Mouse (Mus musculus) ES-E14 (cell line): Measurements from ENCODE around the gene Dohh. TPM values are rescaled to one million over a fixed set of nuclear protein-coding genes. Genes with fewer than 3 reads are reported as not detected.

Experiments
- DNase-seq: peaks from one replicate; pipeline ENCODE4 v3.0.0-alpha.2; 2013; ENCODE audit warnings: low read depth, low spot score
- H3K27ac ChIP-seq: 2 replicates; pipeline ENCODE4 v1.5.1; 2012; ENCODE audit warnings: low read depth, mild to moderate bottlenecking, low read length, moderate library complexity, mixed read lengths; ENCODE audit not compliant: poor library complexity, insufficient read depth, severe bottlenecking
- H3K36me3 ChIP-seq: 2 replicates; pipeline ENCODE4 v1.6.1; 2012; ENCODE audit warnings: mild to moderate bottlenecking, low read length, moderate library complexity, mixed read lengths; ENCODE audit not compliant: control insufficient read depth, poor library complexity, insufficient read depth, severe bottlenecking
- H3K4me1 ChIP-seq, 2 experiments: fragments of 150-350 bp in 1 of 2; sonication (generic) in 1 of 2; 2 replicates each; pipeline ENCODE4 v1.6.1; 2012; ENCODE audit warnings: low read length in 2 of 2, mild to moderate bottlenecking in 1 of 2, mixed read lengths in 1 of 2; ENCODE audit not compliant: control insufficient read depth in 2 of 2, insufficient read depth in 2 of 2, poor library complexity in 1 of 2
- H3K4me3 ChIP-seq, 2 experiments: fragments of 150-350 bp in 1 of 2; sonication (generic) in 1 of 2; 2 replicates each; pipeline ENCODE4 v1.5.1; 2012; ENCODE audit warnings: low read length in 2 of 2, low read depth in 1 of 2, mild to moderate bottlenecking in 1 of 2, mixed read lengths in 1 of 2; ENCODE audit not compliant: insufficient read depth in 1 of 2, poor library complexity in 1 of 2, severe bottlenecking in 1 of 2
- H3K9ac ChIP-seq: 2 replicates; pipeline ENCODE4 v1.6.1; 2012; ENCODE audit warnings: low read depth, mild to moderate bottlenecking, low read length, mixed read lengths; ENCODE audit not compliant: poor library complexity, insufficient read depth, severe bottlenecking
- H3K9me3 ChIP-seq: fragments of 150-350 bp; sonication (generic); 2 replicates; pipeline ENCODE4 v1.6.1; 2012; ENCODE audit warnings: low read depth, mild to moderate bottlenecking, low read length; ENCODE audit not compliant: control insufficient read depth, insufficient read depth
- CHD2 ChIP-seq: IDR thresholded peaks from 2 replicates; pipeline ENCODE4 v1.6.1; 2014; ENCODE audit warnings: mild to moderate bottlenecking, low read depth, low read length, inconsistent platforms
- HCFC1 ChIP-seq: IDR thresholded peaks from 2 replicates; pipeline ENCODE4 v1.6.1; 2012; ENCODE audit warnings: low read length, inconsistent platforms, borderline replicate concordance; ENCODE audit not compliant: insufficient read depth
- MAFK ChIP-seq: IDR thresholded peaks from 2 replicates; pipeline ENCODE4 v1.6.1; 2014; ENCODE audit warnings: mild to moderate bottlenecking, low read depth, low read length, inconsistent platforms; ENCODE audit not compliant: insufficient read depth
- ZC3H11A ChIP-seq: IDR thresholded peaks from 2 replicates; pipeline ENCODE4 v1.6.1; 2012; ENCODE audit warnings: low read depth, mild to moderate bottlenecking, inconsistent platforms, low read length, borderline replicate concordance
- ZNF384 ChIP-seq: IDR thresholded peaks from 2 replicates; pipeline ENCODE4 v1.6.1; 2012; ENCODE audit warnings: low read depth, low read length, inconsistent platforms
- in situ Hi-C, 2 experiments: fragments of 600-800 bp; cut with MboI; formaldehyde crosslinking; loops; one replicate each; pipeline ENCODE4 v1.15.1; 2025; ENCODE audit warnings: low sequenced_read_pairs in 2 of 2, inconsistent platforms in 1 of 2; ENCODE audit not compliant: unreplicated experiment in 2 of 2
- total RNA-seq: library from RNA; depleted of rRNA; stranded (reverse); fragments of 300-350 nt; gene quantifications from 2 replicates; pipeline ENCODE4 v1.2.3, GENCODE M21; 2012; rRNA removed

Dohh gene
- total RNA-seq, 1 experiment = 168 TPM

DNA sequence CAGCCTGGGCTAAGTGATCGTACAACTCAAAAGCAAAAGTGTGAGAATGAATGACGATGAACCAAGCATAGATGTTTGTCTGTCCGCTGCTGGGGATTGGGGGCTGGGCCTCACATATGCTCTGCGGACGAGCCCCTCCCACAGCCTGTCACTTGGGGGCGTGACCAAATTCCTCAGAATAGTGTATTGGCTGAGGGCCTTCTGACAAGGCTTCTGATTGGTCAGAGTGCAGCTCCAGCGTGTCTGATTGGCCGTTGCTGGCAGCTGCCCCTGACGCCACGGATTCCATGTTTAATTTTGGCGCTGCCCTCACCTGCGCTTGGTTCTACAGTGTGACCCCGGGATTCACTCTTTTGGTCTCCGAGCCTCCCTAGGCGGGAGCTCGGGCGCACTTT lies 48.6 kb downstream of the Dohh start:
- Histone ChIP-seq H3K9ac (no peak overlapping the region), H3K27ac (no peak overlapping the region), H3K36me3 (no peaks in the 10 kb centered on the region), H3K4me1 (peaks cover 5 to 12% of the 10 kb centered on the region in 2 experiments; a peak in 2 of 4 replicates), H3K9me3 (no peaks in the 10 kb centered on the region), H3K4me3 (no peak overlapping the region)
- in situ Hi-C loops = no loop called here
- DNase-seq = peak; percentile 83
- TF ChIP-seq CHD2 (peak; percentile 93), HCFC1 (peak; percentile 88), MAFK (no peak)

DNA sequence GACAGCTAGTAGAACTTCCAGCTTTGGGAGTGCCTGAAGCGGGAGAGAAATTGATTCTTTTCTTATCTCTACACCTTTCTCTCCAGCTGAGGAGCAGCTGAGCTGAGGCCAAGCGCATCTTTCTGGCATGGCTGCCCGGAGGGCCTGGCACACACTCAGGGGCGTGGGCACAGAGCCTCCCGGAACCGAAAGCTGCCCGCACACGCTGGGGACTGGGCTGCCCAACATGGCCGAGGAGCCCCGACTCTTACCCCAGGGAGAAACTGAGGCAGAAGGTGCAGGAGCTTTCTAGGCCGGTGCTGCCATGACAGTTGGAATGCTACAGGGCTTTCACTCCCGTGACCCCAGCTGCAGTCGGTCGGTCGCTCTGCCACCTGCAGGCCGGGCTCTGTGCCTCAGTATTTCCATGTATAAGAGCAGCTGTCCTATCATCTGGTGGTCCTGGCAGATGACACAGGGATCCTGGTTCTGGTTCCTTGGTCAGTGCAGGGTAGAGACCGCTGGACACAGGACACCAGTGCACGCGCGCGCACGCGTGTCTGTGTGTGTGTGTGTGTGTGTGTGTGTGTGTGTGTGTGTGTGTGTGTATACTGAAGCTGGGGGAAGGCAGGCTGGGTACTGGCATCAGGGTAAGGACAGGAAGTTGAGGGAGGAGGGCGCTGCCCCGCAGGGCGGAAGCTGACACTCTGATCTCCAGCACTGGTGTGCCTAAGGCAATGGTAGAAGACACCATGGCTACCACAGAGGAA lies 49.5 kb downstream of the Dohh start:
- in situ Hi-C loops = no loop called here
- Histone ChIP-seq H3K36me3 (no peaks in the 10 kb centered on the region), H3K9ac (no peak overlapping the region), H3K27ac (no peak overlapping the region), H3K4me1 (peaks cover 5 to 12% of the 10 kb centered on the region in 2 experiments; a peak in 2 of 4 replicates), H3K9me3 (no peaks in the 10 kb centered on the region), H3K4me3 (no peak overlapping the region)
- TF ChIP-seq ZC3H11A = no peak
- no peak for TF ChIP-seq MAFK
- TF ChIP-seq ZNF384 = no peak
- TF ChIP-seq HCFC1 = no peak
- DNase-seq = no peak

DNA sequence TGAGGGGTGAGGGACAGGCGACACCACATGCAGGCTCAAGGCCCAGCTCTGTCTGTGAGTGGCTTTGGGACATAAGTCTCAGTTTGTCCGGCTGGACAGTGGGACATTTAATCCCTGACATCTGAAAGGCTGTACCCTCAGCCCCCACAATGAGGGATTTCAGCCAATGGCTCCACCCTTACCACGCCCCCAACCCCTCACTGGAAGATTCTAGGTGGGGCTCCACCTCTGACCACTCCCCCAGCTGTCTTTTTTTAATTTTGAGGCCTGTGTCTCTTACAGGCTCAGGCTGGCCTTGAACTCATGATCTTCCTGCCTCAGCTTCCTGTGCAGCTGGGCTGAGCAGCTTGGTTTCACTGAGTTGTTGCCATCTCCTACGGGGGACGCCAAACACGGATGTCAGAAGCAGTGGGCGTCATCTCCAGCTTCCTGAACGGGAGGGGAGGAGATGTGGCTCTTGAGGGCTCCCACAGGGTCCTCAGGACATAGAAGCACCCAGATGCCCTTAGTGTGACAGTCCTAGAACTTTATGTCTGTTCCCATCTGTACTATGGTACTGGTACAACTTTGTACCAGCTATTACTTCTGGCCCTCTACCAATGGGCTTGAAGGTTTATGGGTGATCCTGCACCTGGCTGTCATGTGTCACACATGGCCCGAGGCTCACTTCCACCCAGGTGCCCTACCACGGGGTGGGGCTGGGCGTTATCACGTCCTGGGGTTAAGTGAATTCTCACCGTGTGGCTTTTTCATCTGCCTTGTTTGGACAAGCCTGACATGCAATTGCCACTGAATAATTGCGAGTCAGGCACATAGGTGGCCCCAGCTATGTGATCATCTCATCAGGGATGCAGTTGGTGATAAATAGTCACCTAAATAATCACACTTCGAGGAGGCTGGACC lies 50.4 kb downstream of the Dohh start:
- in situ Hi-C loops = no loop called here
- TF ChIP-seq ZC3H11A = no peak
- TF ChIP-seq CHD2 = no peak
- no peak for TF ChIP-seq ZNF384
- TF ChIP-seq HCFC1 = no peak
- TF ChIP-seq MAFK = no peak
- no peak for DNase-seq
- Histone ChIP-seq H3K9ac (no peak overlapping the region), H3K36me3 (no peaks in the 10 kb centered on the region), H3K9me3 (no peaks in the 10 kb centered on the region), H3K27ac (no peak overlapping the region), H3K4me1 (peaks cover 3 to 12% of the 10 kb centered on the region in 2 experiments; a peak in 1 of 4 replicates), H3K4me3 (no peak overlapping the region)

DNA sequence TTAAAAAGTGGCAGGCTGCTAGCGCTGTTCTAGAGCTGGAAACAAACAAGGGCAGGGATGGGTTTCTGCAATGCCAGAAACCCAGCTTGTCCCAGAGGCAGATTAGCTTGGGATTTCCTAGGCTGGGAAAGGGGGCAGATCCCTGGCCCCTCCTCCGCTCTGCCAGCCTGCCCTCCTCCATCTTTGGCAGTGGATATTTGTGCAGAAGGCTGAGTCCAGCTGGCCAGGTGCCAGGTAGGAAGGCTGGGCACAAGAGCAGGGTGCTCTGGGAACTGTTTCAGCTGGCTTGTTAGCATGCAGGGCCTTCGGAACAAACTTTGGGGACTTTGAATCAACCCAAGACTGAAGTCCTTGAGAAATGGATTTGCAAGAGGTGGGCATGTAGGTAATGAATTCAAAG lies 51.2 kb downstream of the Dohh start:
- Histone ChIP-seq H3K27ac (no peak overlapping the region), H3K9me3 (no peaks in the 10 kb centered on the region), H3K9ac (no peak overlapping the region), H3K36me3 (no peaks in the 10 kb centered on the region), H3K4me3 (no peak overlapping the region), H3K4me1 (peaks cover 3 to 12% of the 10 kb centered on the region in 2 experiments; a peak in 1 of 4 replicates)
- DNase-seq = no peak
- TF ChIP-seq CHD2 = no peak
- TF ChIP-seq MAFK = no peak
- no peak for TF ChIP-seq HCFC1
- no peak for TF ChIP-seq ZC3H11A
- no peak for TF ChIP-seq ZNF384
- in situ Hi-C loops = no loop called here

Other genes with a start within 250 kb of the Dohh start
- 15.7 and 30.1 TPM in 2 replicates for gene Zbtb7a, start 249.2 kb upstream of the Dohh start, total RNA-seq
- 37.8 and 50.7 TPM in 2 replicates for gene Pias4, start 216.5 kb upstream of the Dohh start, total RNA-seq
- gene Eef2, start 207.8 kb upstream of the Dohh start, total RNA-seq = 2,093 and 2,486 TPM in 2 replicates
- gene Dapk3, start 201.4 kb upstream of the Dohh start, total RNA-seq = 65.1 and 66.4 TPM in 2 replicates
- 0.54 and 0.79 TPM in 2 replicates for gene 4930442H23Rik, start 200.6 kb upstream of the Dohh start, total RNA-seq
- not detected in 2 replicates for gene Nmrk2, start 182.4 kb upstream of the Dohh start, total RNA-seq
- 4.1 and 5.5 TPM in 2 replicates for gene Atcay, start 153.6 kb upstream of the Dohh start, total RNA-seq
- 0.67 and 4.7 TPM in 2 replicates for gene Zfr2, start 151.3 kb upstream of the Dohh start, total RNA-seq
- gene Matk, start 131.5 kb upstream of the Dohh start, total RNA-seq = 0.85 and 5.0 TPM in 2 replicates
- gene Mrpl54, start 117.5 kb upstream of the Dohh start, total RNA-seq = 114 and 138 TPM in 2 replicates
- gene Apba3, start 117.5 kb upstream of the Dohh start, total RNA-seq = 72.3 and 90.2 TPM in 2 replicates
- gene Tjp3, start 92.8 kb upstream of the Dohh start, total RNA-seq = 5.2 and 15.2 TPM in 2 replicates
- 27.3 and 34.6 TPM in 2 replicates for gene Pip5k1c, start 91.5 kb upstream of the Dohh start, total RNA-seq
- gene Cactin, start 63.3 kb upstream of the Dohh start, total RNA-seq = 53.1 and 54.9 TPM in 2 replicates
- gene Tbxa2r, start 55.7 kb upstream of the Dohh start, total RNA-seq = 2.3 and 4.5 TPM in 2 replicates
- gene Gipc3, start 41.2 kb upstream of the Dohh start, total RNA-seq = 0.09 and 0.16 TPM in 2 replicates
- 43.5 and 55.9 TPM in 2 replicates for gene Hmg20b, start 33.9 kb upstream of the Dohh start, total RNA-seq
- 28.7 and 46.1 TPM in 2 replicates for gene Mfsd12, start 26.9 kb upstream of the Dohh start, total RNA-seq
- gene 4930404N11Rik, start 18.6 kb upstream of the Dohh start, total RNA-seq = 9.4 and 19.1 TPM in 2 replicates
- 63.0 and 94.5 TPM in 2 replicates for gene Fzr1, start 5.9 kb upstream of the Dohh start, total RNA-seq
- gene Gm48551, start within 50 bp of the Dohh start, total RNA-seq = 1.1 and 1.8 TPM in 2 replicates
- 2.5 and 2.7 TPM in 2 replicates for gene Gm48552, start 4.6 kb downstream of the Dohh start, total RNA-seq
- 1.7 TPM in 2 replicates for gene Smim24, start 8.6 kb downstream of the Dohh start, total RNA-seq
- 4.9 and 6.3 TPM in 2 replicates for gene Nfic, start 71.2 kb downstream of the Dohh start, total RNA-seq
- gene Celf5, start 98.3 kb downstream of the Dohh start, total RNA-seq = 5.0 and 8.2 TPM in 2 replicates
- 254 and 393 TPM in 2 replicates for gene Ncln, start 112.0 kb downstream of the Dohh start, total RNA-seq
- gene S1pr4, start 115.7 kb downstream of the Dohh start, total RNA-seq = 0.94 and 1.9 TPM in 2 replicates
- gene Gna15, start 139.8 kb downstream of the Dohh start, total RNA-seq = 11.8 and 16.6 TPM in 2 replicates
- gene Gna11, start 160.8 kb downstream of the Dohh start, total RNA-seq = 52.1 and 53.4 TPM in 2 replicates
- gene Aes, start 175.1 kb downstream of the Dohh start, total RNA-seq = 102 and 145 TPM in 2 replicates
- 2.4 and 2.6 TPM in 2 replicates for gene Tle2, start 190.1 kb downstream of the Dohh start, total RNA-seq
- gene Tle6, start 216.6 kb downstream of the Dohh start, total RNA-seq = 17.7 and 22.0 TPM in 2 replicates
- 2.3 and 2.5 TPM in 2 replicates for gene BC025920, start 221.8 kb downstream of the Dohh start, total RNA-seq
- 14.5 and 16.7 TPM in 2 replicates for gene Sirt6, start 243.4 kb downstream of the Dohh start, total RNA-seq
- gene Ankrd24, start 244.1 kb downstream of the Dohh start, total RNA-seq = 14.4 and 18.6 TPM in 2 replicates